Mouse (Mus musculus) gastrocnemius, postnatal 36 days (tissue): ENCODE data around the gene Ikzf2. TPM values are rescaled to one million over a fixed set of nuclear protein-coding genes. Genes with fewer than 3 reads are reported as not detected.

Experiments
- DNase-seq, 2 experiments: peaks; one replicate each; pipeline ENCODE4 v3.0.0; 2022
- intact Hi-C: fragments of 180-260 bp; cut with DNase I; formaldehyde crosslinking; loops from one replicate; pipeline ENCODE4 v1.15.1; 2025
- long read RNA-seq, 2 experiments: library from polyadenylated mRNA; stranded (forward); transcript quantifications; one replicate each; pipeline ENCODE4 v2.0.0; 2021
- total RNA-seq, 2 experiments: library from RNA; stranded (reverse); gene quantifications; 2 replicates each; pipeline ENCODE4 v1.2.3; 2021

Ikzf2 gene
- 10 to 100 TPM; 10.8 to 11.3 TPM for total RNA-seq
- long read RNA-seq, experiment 1, partial matches to known transcripts: 0 of 2 reads
- long read RNA-seq, experiment 1, other reads (novel, unspliced or antisense): 2 of 2 reads
- long read RNA-seq, experiment 2, partial matches to known transcripts: 0 of 3 reads
- long read RNA-seq, experiment 2, other reads (novel, unspliced or antisense): 3 of 3 reads

- DNase-seq: peak; percentile 50 to 75
- intact Hi-C loops: loop anchor here (10.0 kb wide), 1 partner anchor 183 kb away; no protein-coding TSS in a partner anchor
Measured at GRCm38 (mm10) chr1:69687076-69687991, at the start of gene Ikzf2. TSS of gene Ikzf2 (minus strand) at chr1:69687245.

GRCm38 (mm10) chr1:69729729-69730128 lies 42.7 kb upstream of the Ikzf2 start:
- intact Hi-C loops: no loop called here
- no peak for DNase-seq

GRCm38 (mm10) chr1:69729031-69729679 lies 42.1 kb upstream of the Ikzf2 start:
- no peak for DNase-seq
- intact Hi-C loops: no loop called here

GRCm38 (mm10) chr1:69727968-69728367 lies 40.9 kb upstream of the Ikzf2 start:
- intact Hi-C loops: no loop called here
- no peak for DNase-seq

GRCm38 (mm10) chr1:69717107-69717506 lies 30.1 kb upstream of the Ikzf2 start:
- DNase-seq: no peak
- intact Hi-C loops: no loop called here

GRCm38 (mm10) chr1:69708571-69708970 lies 21.5 kb upstream of the Ikzf2 start:
- intact Hi-C loops: no loop called here
- DNase-seq: no peak

- no peak for DNase-seq
- intact Hi-C loops: no loop called here
Measured at GRCm38 (mm10) chr1:69703506-69704156, 16.6 kb upstream of the Ikzf2 start.

GRCm38 (mm10) chr1:69691946-69692345 lies 4.9 kb upstream of the Ikzf2 start:
- DNase-seq: no peak
- intact Hi-C loops: loop anchor here (2.0 to 5.0 kb wide), 2 partner anchors 365 to 450 kb away; no protein-coding TSS in a partner anchor

- intact Hi-C loops: loop anchor here (10.0 kb wide), 1 partner anchor 184 kb away; no protein-coding TSS in a partner anchor
- peak in 1 of 2 experiments; percentile 33 for DNase-seq
Measured at GRCm38 (mm10) chr1:69688961-69689360, 1.9 kb upstream of the Ikzf2 start.

- DNase-seq: no peak
Measured at GRCm38 (mm10) chr1:69688118-69688517, 1.1 kb upstream of the Ikzf2 start.

GRCm38 (mm10) chr1:69686741-69687075 lies 337 bp downstream of the Ikzf2 start:
- no peak for DNase-seq
- intact Hi-C loops: loop anchor here (10.0 kb wide), 1 partner anchor 182 kb away; no protein-coding TSS in a partner anchor

More at GRCm38 (mm10) chr1:69688118-69688517, 1.1 kb upstream of the Ikzf2 start:
- intact Hi-C loops: loop anchor here (10.0 kb wide), 1 partner anchor 183 kb away; no protein-coding TSS in a partner anchor

- intact Hi-C loops: loop anchor here (10.0 kb wide), 1 partner anchor 181 kb away; no protein-coding TSS in a partner anchor
- no peak for DNase-seq
Measured at GRCm38 (mm10) chr1:69685890-69686490, 1.1 kb downstream of the Ikzf2 start.

GRCm38 (mm10) chr1:69685049-69685889 lies 1.8 kb downstream of the Ikzf2 start:
- no peak for DNase-seq
- intact Hi-C loops: loop anchor here (10.0 kb wide), 1 partner anchor 180 kb away; no protein-coding TSS in a partner anchor

GRCm38 (mm10) chr1:69684280-69685040 lies 2.6 kb downstream of the Ikzf2 start:
- intact Hi-C loops: loop anchor here (10.0 kb wide), 1 partner anchor 180 kb away; no protein-coding TSS in a partner anchor
- peak in 1 of 2 experiments; percentile 9 for DNase-seq

GRCm38 (mm10) chr1:69683851-69684250 lies 3.2 kb downstream of the Ikzf2 start:
- intact Hi-C loops: loop anchor here (10.0 kb wide), 1 partner anchor 179 kb away; no protein-coding TSS in a partner anchor
- DNase-seq: no peak

- intact Hi-C loops: loop anchor here (10.0 kb wide), 1 partner anchor 178 kb away; no protein-coding TSS in a partner anchor
- no peak for DNase-seq
Measured at GRCm38 (mm10) chr1:69683058-69683457, 4.0 kb downstream of the Ikzf2 start.

- no peak for DNase-seq
- intact Hi-C loops: loop anchor here (10.0 kb wide), 1 partner anchor 177 kb away; no protein-coding TSS in a partner anchor
Measured at GRCm38 (mm10) chr1:69682261-69682660, 4.8 kb downstream of the Ikzf2 start.

GRCm38 (mm10) chr1:69681003-69681402 lies 6.0 kb downstream of the Ikzf2 start:
- DNase-seq: no peak
- intact Hi-C loops: loop anchor here (10.0 kb wide), 1 partner anchor 176 kb away; no protein-coding TSS in a partner anchor
